Mouse (Mus musculus) cerebellum, postnatal 4 days (tissue): ENCODE results near the gene Trdn.

Experiments used
- DNase-seq, 2 experiments: peaks; one replicate each; pipeline ENCODE4 v3.0.0; 2022; ENCODE audit warnings: low spot score in 2 of 2, mixed read lengths in 1 of 2

Trdn gene

GRCm38 (mm10) chr10:33375474-33376029, 295.2 kb downstream of the Trdn start:
- DNase-seq = no peak
